Mouse (Mus musculus) layer of hippocampus, adult 18-20 months (tissue): ENCODE measurements around the gene Crmp1. TPM values are rescaled to one million over a fixed set of nuclear protein-coding genes. Genes with fewer than 3 reads are reported as not detected.

ENCODE experiments used
- DNase-seq, 2 experiments: peaks; one replicate each; pipeline ENCODE4 v3.0.0; 2022; ENCODE audit warnings: low spot score in 2 of 2
- long read RNA-seq: library from polyadenylated mRNA; stranded (forward); transcript quantifications from one replicate; pipeline ENCODE4 v2.0.0, GENCODE M21; 2021
- total RNA-seq, 2 experiments: library from RNA; stranded (reverse); gene quantifications; 2 replicates each; pipeline ENCODE4 v1.2.3; 2021

Gene Crmp1
- 100 to 1,000 TPM; 206 to 218 TPM for total RNA-seq
- long read RNA-seq, transcript Crmp1-201 (14 exons, 2,906 nt): minor isoform, 98 of 398 reads
- long read RNA-seq, transcript Crmp1-202 (14 exons, 3,051 nt): major isoform, 251 of 398 reads
- long read RNA-seq, partial matches to known transcripts: 34 of 398 reads
- long read RNA-seq, other reads (novel, unspliced or antisense): 15 of 398 reads

GRCm38 (mm10) chr5:37241651-37242151, at the start of gene Crmp1:
Gene Crmp1, plus strand, starts transcription at chr5:37241940.
- peak; percentile 83 to 89 for DNase-seq

GRCm38 (mm10) chr5:37196196-37196595, 45.5 kb upstream of the Crmp1 start:
- no peak for DNase-seq

GRCm38 (mm10) chr5:37196666-37197250, 45.0 kb upstream of the Crmp1 start:
- no peak for DNase-seq

GRCm38 (mm10) chr5:37197423-37197822, 44.3 kb upstream of the Crmp1 start:
- DNase-seq: no peak

- no peak for DNase-seq
Measured at GRCm38 (mm10) chr5:37198011-37198688, 43.6 kb upstream of the Crmp1 start.

GRCm38 (mm10) chr5:37202285-37202684, 39.5 kb upstream of the Crmp1 start:
- DNase-seq: no peak

- peak in 1 of 2 experiments; percentile 57 for DNase-seq
Measured at GRCm38 (mm10) chr5:37204886-37205285, 36.9 kb upstream of the Crmp1 start.

GRCm38 (mm10) chr5:37205420-37205819, 36.3 kb upstream of the Crmp1 start:
- DNase-seq: peak in 1 of 2 experiments; percentile 39

GRCm38 (mm10) chr5:37206364-37206763, 35.4 kb upstream of the Crmp1 start:
- no peak for DNase-seq

- peak in 1 of 2 experiments; percentile 62 for DNase-seq
Measured at GRCm38 (mm10) chr5:37212938-37213708, 28.6 kb upstream of the Crmp1 start.

GRCm38 (mm10) chr5:37213709-37214103, 28.0 kb upstream of the Crmp1 start:
- no peak for DNase-seq

- DNase-seq: no peak
Measured at GRCm38 (mm10) chr5:37214614-37215013, 27.1 kb upstream of the Crmp1 start.

GRCm38 (mm10) chr5:37215276-37215675, 26.5 kb upstream of the Crmp1 start:
- DNase-seq: no peak

- no peak for DNase-seq
Measured at GRCm38 (mm10) chr5:37219615-37220014, 22.1 kb upstream of the Crmp1 start.

- peak in 1 of 2 experiments; percentile 45 for DNase-seq
Measured at GRCm38 (mm10) chr5:37220575-37220974, 21.2 kb upstream of the Crmp1 start.

GRCm38 (mm10) chr5:37221563-37221962, 20.2 kb upstream of the Crmp1 start:
- DNase-seq: no peak

GRCm38 (mm10) chr5:37222316-37222715, 19.4 kb upstream of the Crmp1 start:
- no peak for DNase-seq

- no peak for DNase-seq
Measured at GRCm38 (mm10) chr5:37225708-37226107, 16.0 kb upstream of the Crmp1 start.

- DNase-seq: no peak
Measured at GRCm38 (mm10) chr5:37227956-37228680, 13.6 kb upstream of the Crmp1 start.

- no peak for DNase-seq
Measured at GRCm38 (mm10) chr5:37228894-37229293, 12.8 kb upstream of the Crmp1 start.

GRCm38 (mm10) chr5:37233010-37233557, 8.7 kb upstream of the Crmp1 start:
- peak in 1 of 2 experiments; percentile 86 for DNase-seq
